Mouse (Mus musculus) CH12.LX (cell line): ENCODE data around the gene Rtkn2. TPM values are rescaled to one million over a fixed set of nuclear protein-coding genes. Genes with fewer than 3 reads are reported as not detected.
A peak's percentile ranks its signal among the peaks of the same experiment; 100 is the strongest.

Experiments used
- DNase-seq: peaks from one replicate; pipeline ENCODE4 v3.0.0-alpha.2; 2013; ENCODE audit errors: extremely low read depth
- H3K27ac ChIP-seq: 2 replicates; pipeline ENCODE4 v1.5.1; 2012; ENCODE audit warnings: low read depth, mild to moderate bottlenecking, control low read depth, moderate library complexity; ENCODE audit not compliant: insufficient read depth
- H3K27me3 ChIP-seq: replicated peaks from 2 replicates; pipeline ENCODE3; 2012; ENCODE audit warnings: inconsistent platforms
- H3K36me3 ChIP-seq, 2 experiments: replicated peaks in 1 of 2; 2 replicates each; pipeline versions ENCODE3 to v1.6.1; 2012; ENCODE audit warnings: inconsistent platforms in 1 of 2, low read length in 1 of 2, mild to moderate bottlenecking in 1 of 2, mixed read lengths in 1 of 2, moderate library complexity in 1 of 2; ENCODE audit not compliant: control insufficient read depth in 1 of 2, insufficient read depth in 1 of 2
- H3K4me1 ChIP-seq, 2 experiments: 2 replicates each; pipeline ENCODE4 v1.6.1; 2012; ENCODE audit warnings: inconsistent platforms in 1 of 2, moderate library complexity in 1 of 2; ENCODE audit not compliant: insufficient read depth in 2 of 2, control insufficient read depth in 1 of 2
- H3K4me2 ChIP-seq: 2 replicates; pipeline ENCODE4 v1.6.1; 2012; ENCODE audit warnings: low read depth, mild to moderate bottlenecking, control low read depth; ENCODE audit not compliant: poor library complexity, insufficient read depth, severe bottlenecking
- H3K4me3 ChIP-seq, 3 experiments: fragments of 150-350 bp in 1 of 3; sonication (generic) in 1 of 3; replicated peaks in 1 of 3; 2 replicates each; pipeline versions ENCODE3 to v1.5.1; 2011 to 2012; ENCODE audit warnings: low read depth in 2 of 3, low read length in 2 of 3, mild to moderate bottlenecking in 2 of 3, moderate library complexity in 2 of 3, control low read depth in 1 of 3, improper control_type of control experiment in 1 of 3, inconsistent platforms in 1 of 3, mixed read lengths in 1 of 3; ENCODE audit not compliant: poor library complexity in 1 of 3
- H3K79me2 ChIP-seq: replicated peaks from 2 replicates; pipeline ENCODE4 v1.6.1; 2012; ENCODE audit warnings: mild to moderate bottlenecking, moderate library complexity; ENCODE audit not compliant: control insufficient read depth, poor library complexity, insufficient read depth, severe bottlenecking; ENCODE audit errors: extremely low read depth
- H3K9ac ChIP-seq: 2 replicates; pipeline ENCODE4 v1.6.1; 2012; ENCODE audit warnings: low read depth, mild to moderate bottlenecking, control low read depth, moderate library complexity; ENCODE audit not compliant: insufficient read depth
- H3K9me3 ChIP-seq: replicated peaks from 2 replicates; pipeline ENCODE3; 2012; ENCODE audit warnings: low read length, inconsistent platforms, mixed read lengths
- CHD1 ChIP-seq: IDR thresholded peaks from 2 replicates; pipeline ENCODE4 v1.6.1; 2012; ENCODE audit warnings: low read depth, low read length, improper control_type of control experiment, inconsistent platforms
- CTCF ChIP-seq, 2 experiments: IDR thresholded peaks in 1 of 2; conservative IDR thresholded peaks in 1 of 2; 2 replicates each; pipeline ENCODE4 v1.5.1; 2011 to 2012; ENCODE audit warnings: low read depth in 2 of 2, low read length in 2 of 2, improper control_type of control experiment in 1 of 2, inconsistent platforms in 1 of 2, mild to moderate bottlenecking in 1 of 2, moderate library complexity in 1 of 2
- HCFC1 ChIP-seq: IDR thresholded peaks from 2 replicates; pipeline ENCODE4 v1.6.1; 2012; ENCODE audit warnings: low read depth, mild to moderate bottlenecking, inconsistent platforms, low read length, improper control_type of control experiment
- KAT2A ChIP-seq: IDR thresholded peaks from 2 replicates; pipeline ENCODE4 v1.6.1; 2012; ENCODE audit warnings: low read length, improper control_type of control experiment, inconsistent platforms; ENCODE audit not compliant: insufficient replicate concordance
- MEF2A ChIP-seq: IDR thresholded peaks from 2 replicates; pipeline ENCODE4 v1.6.1; 2014; ENCODE audit warnings: low read depth, mild to moderate bottlenecking, inconsistent platforms, low read length, improper control_type of control experiment, borderline replicate concordance
- NRF1 ChIP-seq: IDR thresholded peaks from 2 replicates; pipeline ENCODE4 v1.6.1; 2014; ENCODE audit warnings: low read depth, mild to moderate bottlenecking, inconsistent platforms, low read length, improper control_type of control experiment, moderate library complexity
- PAX5 ChIP-seq: IDR thresholded peaks from 2 replicates; pipeline ENCODE4 v1.6.1; 2012; ENCODE audit warnings: low read length, inconsistent platforms, mixed read lengths
- ZC3H11A ChIP-seq: IDR thresholded peaks from 2 replicates; pipeline ENCODE4 v1.6.1; 2012; ENCODE audit warnings: low read depth, mild to moderate bottlenecking, inconsistent platforms, low read length, improper control_type of control experiment
- ZMIZ1 ChIP-seq: IDR thresholded peaks from 2 replicates; pipeline ENCODE4 v1.6.1; 2012; ENCODE audit warnings: low read depth, mild to moderate bottlenecking, inconsistent platforms, low read length, improper control_type of control experiment
- dilution Hi-C: fragments of 300-500 bp; cut with MboI; formaldehyde crosslinking; loops from 2 replicates; pipeline ENCODE4 v1.14.3; 2020; ENCODE audit warnings: low sequenced_read_pairs; ENCODE audit not compliant: extremely low pct_unique_long_range_greater_than_20kb, extremely low pct_ligation_motif_present
- in situ Hi-C: fragments of 300-500 bp; cut with MboI; formaldehyde crosslinking; loops from 3 replicates; pipeline ENCODE4 v1.14.3; 2019; ENCODE audit warnings: low sequenced_read_pairs, low pct_ligation_motif_present, low pct_unique_long_range_greater_than_20kb, mixed read lengths
- polyA plus RNA-seq: library from polyadenylated mRNA; unstranded; fragments of >175 nt; gene quantifications from 2 replicates; pipeline ENCODE4 v1.2.1, GENCODE M21; 2012; ENCODE audit warnings: low read depth; ENCODE audit not compliant: insufficient read length
- total RNA-seq, 2 experiments: library from RNA; depleted of rRNA; stranded (reverse); fragments of 300-350 nt in 1 of 2; fragments of >200 nt in 1 of 2; gene quantifications; 2 replicates each; pipeline ENCODE4 v1.2.3; 2012 to 2014

The Rtkn2 gene
- total and polyA plus RNA-seq, 3 experiments, result 0.59 to 0.93 (median 0.59) TPM

- in situ Hi-C loops, result no loop called here
- Histone ChIP-seq H3K4me1 (0 out of 4 replicates have a peak, but pooled peaks cover 0 to 3% of the 10 kb centered on the region in 2 experiments), H3K9ac (no peak overlapping the region), H3K4me3 (no peak overlapping the region)
- TF ChIP-seq CTCF (conservative IDR thresholded peaks at IDR 0.05 in 1 of 2, IDR thresholded peaks at IDR 0.05 in 1 of 2; ENCODE audit: low read depth in 2 of 2, low read length in 2 of 2), result peak in 1 of 2 experiments; percentile 15; a peak in 1 of 4 replicates
- TF ChIP-seq ZC3H11A, result no peak
- TF ChIP-seq, all 38 proteins: peak for 1
- Histone ChIP-seq H3K27ac (no peak overlapping the region), H3K36me3 (no peaks in the 10 kb centered on the region), H3K4me2 (no peak overlapping the region), H3K27me3 (no peaks in the 10 kb centered on the region), H3K79me2 (no peaks in the 10 kb centered on the region), H3K9me3 (no peaks in the 10 kb centered on the region)
- dilution Hi-C loops, result no loop called here
- no peak for DNase-seq
Measured at GRCm38 (mm10) chr10:68008198-68008955, 29.0 kb downstream of the Rtkn2 start.

GRCm38 (mm10) chr10:68009301-68009700, 29.9 kb downstream of the Rtkn2 start:
- H3K27me3 ChIP-seq, result no peaks in the 10 kb centered on the region
- no peak overlapping the region for H3K4me2 ChIP-seq
- in situ Hi-C loops (no loop called here), dilution Hi-C loops (no loop called here)
- no peaks in the 10 kb centered on the region for H3K79me2 ChIP-seq
- no peaks in the 10 kb centered on the region for H3K36me3 ChIP-seq
- no peak overlapping the region for H3K27ac ChIP-seq
- H3K4me1 ChIP-seq, result 0 out of 4 replicates have a peak, but pooled peaks cover 0 to 3% of the 10 kb centered on the region in 2 experiments
- no peak for DNase-seq
- H3K9me3 ChIP-seq, result no peaks in the 10 kb centered on the region
- no peak overlapping the region for H3K9ac ChIP-seq
- no peak overlapping the region for H3K4me3 ChIP-seq
- no peak for TF ChIP-seq PAX5
- no peak for TF ChIP-seq ZMIZ1
- no peak for TF ChIP-seq KAT2A
- no peak for TF ChIP-seq ZC3H11A
- no peak for TF ChIP-seq HCFC1

DNA sequence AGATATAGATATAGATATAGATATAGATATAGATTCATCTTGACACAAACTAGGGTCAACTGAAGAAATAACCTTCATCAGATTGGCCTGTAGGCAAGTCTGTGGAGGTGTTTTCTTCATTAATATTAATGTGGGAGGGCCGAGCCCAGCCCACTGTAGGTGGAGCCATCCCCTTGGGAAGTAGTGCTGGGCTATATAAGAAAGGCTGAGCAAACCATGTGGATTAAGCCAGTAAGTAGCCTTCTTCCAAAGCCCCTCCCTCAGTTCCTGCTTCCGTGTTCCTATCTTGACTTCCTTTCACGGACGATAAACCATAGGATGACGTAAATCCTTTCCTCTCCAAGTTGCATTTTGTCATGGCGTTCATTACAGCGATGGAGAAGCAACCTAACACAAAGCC, 30.5 kb downstream of the Rtkn2 start:
- no peaks in the 10 kb centered on the region for H3K36me3 ChIP-seq
- dilution Hi-C loops, result no loop called here
- no peak overlapping the region for H3K4me3 ChIP-seq
- no peak for DNase-seq
- TF ChIP-seq NRF1, result no peak
- no peak for TF ChIP-seq MEF2A
- no peak for TF ChIP-seq CHD1
- H3K9me3 ChIP-seq, result no peaks in the 10 kb centered on the region
- no peaks in the 10 kb centered on the region for H3K27me3 ChIP-seq
- H3K4me1 ChIP-seq, result 0 out of 4 replicates have a peak, but pooled peaks cover 0 to 3% of the 10 kb centered on the region in 2 experiments
- in situ Hi-C loops, result no loop called here
- H3K9ac ChIP-seq, result no peak overlapping the region
- no peak overlapping the region for H3K27ac ChIP-seq
- H3K4me2 ChIP-seq, result no peak overlapping the region
- no peaks in the 10 kb centered on the region for H3K79me2 ChIP-seq
